Mouse (Mus musculus) midbrain, embryonic 15.5 days (tissue): ENCODE data around the gene Inca1. TPM values are rescaled to one million over a fixed set of nuclear protein-coding genes. Genes with fewer than 3 reads are reported as not detected.

Source experiments
- ATAC-seq: fragments of 200-750 bp; cut with Nextera tagmentation; replicated peaks from 2 replicates; pipeline ENCODE4 v1.8.0; 2017; ENCODE audit warnings: moderate TSS enrichment
- H3K27ac ChIP-seq: fragments of 300-500 bp; sonication (generic); 2 replicates; pipeline ENCODE4 v1.5.1; 2015; ENCODE audit warnings: mild to moderate bottlenecking, inconsistent platforms
- H3K27me3 ChIP-seq: fragments of 300-500 bp; sonication (generic); replicated peaks from 2 replicates; pipeline ENCODE4 v1.6.1; 2015; ENCODE audit warnings: inconsistent platforms
- H3K36me3 ChIP-seq: fragments of 300-500 bp; sonication (generic); replicated peaks from 2 replicates; pipeline ENCODE4 v1.6.1; 2015; ENCODE audit warnings: inconsistent platforms
- H3K4me1 ChIP-seq: fragments of 300-500 bp; sonication (generic); 2 replicates; pipeline ENCODE4 v1.6.1; 2015; ENCODE audit warnings: inconsistent platforms
- H3K4me2 ChIP-seq: fragments of 300-500 bp; sonication (generic); 2 replicates; pipeline ENCODE4 v1.6.1; 2015; ENCODE audit warnings: inconsistent platforms, mild to moderate bottlenecking, moderate library complexity
- H3K4me3 ChIP-seq: fragments of 300-500 bp; sonication (generic); 2 replicates; pipeline ENCODE4 v1.5.1; 2015; ENCODE audit warnings: mild to moderate bottlenecking, inconsistent platforms
- H3K9ac ChIP-seq: fragments of 300-500 bp; sonication (generic); 2 replicates; pipeline ENCODE4 v1.6.1; 2015; ENCODE audit warnings: mild to moderate bottlenecking, inconsistent platforms
- H3K9me3 ChIP-seq: fragments of 300-500 bp; sonication (generic); 2 replicates; pipeline ENCODE4 v1.6.1; 2016; ENCODE audit warnings: inconsistent platforms
- WGBS: fragments of 180-500 bp; shearing (Covaris S2); methylation state at CpG from one replicate; pipeline ENCODE4 v1.1.7; 2015; ENCODE audit warnings: mixed read lengths; 5-methylcytosine and 5-hydroxymethylcytosine counted together
- polyA plus RNA-seq: library from polyadenylated mRNA; unstranded; fragments of >200 nt; fragmentation: Nextera tagmentation; extraction: Ambion mirVana; gene quantifications from 2 replicates; pipeline ENCODE4 v1.2.1, GENCODE M21; 2015

Inca1 gene
- 1.0 and 1.7 TPM in 2 replicates for polyA plus RNA-seq

DNA sequence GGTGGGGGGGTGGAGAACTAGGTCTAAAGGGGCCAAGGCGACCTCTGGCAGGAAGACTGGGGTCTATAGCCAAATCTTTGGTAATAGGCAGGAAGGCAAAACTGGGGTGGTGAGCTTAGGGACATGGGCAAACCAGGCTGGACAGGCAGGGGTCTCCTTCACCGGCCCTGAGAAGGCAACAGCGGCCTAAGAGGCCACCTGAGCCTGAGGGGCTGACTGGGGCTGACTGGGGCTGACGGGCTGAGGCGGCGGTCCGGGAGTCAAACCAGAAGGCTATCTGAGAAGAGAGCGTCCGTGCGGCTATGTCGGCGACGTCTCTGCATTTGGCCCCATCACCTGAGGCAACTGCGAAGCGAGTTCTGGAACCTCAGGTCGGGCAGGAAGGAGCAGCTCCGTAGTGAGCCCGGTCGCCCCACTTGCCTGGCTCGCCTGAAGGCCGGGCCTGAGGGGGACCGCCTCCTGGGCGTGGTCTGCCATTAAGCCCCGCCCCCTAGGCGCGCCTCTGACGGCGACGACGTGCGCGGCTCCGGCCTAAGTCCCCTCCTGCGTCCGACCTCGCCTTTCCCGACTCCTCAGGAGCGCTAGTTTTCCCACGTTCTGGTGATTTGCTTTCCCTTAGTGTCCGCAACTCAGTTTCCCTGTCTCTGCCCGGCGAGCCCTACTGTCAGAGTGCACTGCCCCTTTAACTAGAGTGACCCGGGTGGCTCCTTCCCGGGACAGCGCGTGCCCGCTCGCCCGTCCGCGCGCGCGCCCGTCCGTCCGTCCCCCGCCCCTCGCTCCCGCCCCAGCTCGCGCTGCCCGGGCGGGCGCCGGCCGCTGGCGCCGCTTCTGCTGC, at the start of gene Inca1, which contains the start of gene Kif1c:
TSS of gene Inca1 (minus strand) at position 434 of the 835 bp plus-strand sequence.
TSS of gene Kif1c (plus strand) at position 827 of the 835 bp plus-strand sequence.
- Histone ChIP-seq H3K27me3 (no peaks in the 10 kb centered on the region), H3K4me2 (peak within 1 kb of the TSS; percentile 90), H3K9me3 (no peaks in the 10 kb centered on the region), H3K9ac (peak within 1 kb of the TSS; percentile 92), H3K27ac (peak within 1 kb of the TSS; percentile 92), H3K4me1 (peaks cover 24% of the 10 kb centered on the region), H3K4me3 (peak within 1 kb of the TSS; percentile 97), H3K36me3 (0 out of 2 replicates have a peak, but pooled peaks cover 3% of the 10 kb centered on the region)
- WGBS = 1% methylated on average over 64 of the region's 69 CpGs
- peak; percentile 95 for ATAC-seq

DNA sequence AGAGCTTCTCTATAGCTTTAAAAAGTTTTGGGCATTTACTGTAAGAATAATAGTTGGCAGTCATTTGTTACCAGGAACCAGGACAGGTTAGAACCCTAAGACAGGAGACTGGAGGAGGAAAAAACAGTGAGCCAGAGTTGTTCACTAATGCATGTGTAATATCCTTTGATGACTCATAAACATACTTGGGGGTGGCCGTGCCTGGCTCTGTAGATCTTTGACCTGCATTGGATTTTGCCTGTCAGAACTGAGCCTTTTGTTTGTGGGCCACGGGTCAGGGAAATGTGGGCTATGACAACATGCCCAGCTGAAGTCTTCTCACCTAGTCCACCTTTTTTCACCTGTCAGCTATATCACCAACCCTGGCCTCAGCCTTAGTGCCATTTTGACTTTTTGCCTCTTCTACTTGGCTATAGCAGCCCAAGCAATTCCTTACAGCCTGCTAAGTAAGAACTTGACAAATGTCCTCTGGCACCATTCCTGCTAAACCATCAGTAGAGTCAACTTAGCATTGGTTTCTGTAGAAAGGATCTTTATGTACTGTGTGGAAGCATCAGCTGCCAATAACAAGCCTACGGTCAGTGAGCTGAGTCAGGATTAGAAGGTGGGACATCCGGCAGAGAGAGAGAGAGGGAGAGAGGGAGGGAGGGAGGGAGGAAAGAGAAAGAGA, 48.1 kb upstream of the Inca1 start:
- no peaks in the 10 kb centered on the region for H3K36me3 ChIP-seq
- H3K27ac ChIP-seq = no peak overlapping the region
- H3K9me3 ChIP-seq = no peaks in the 10 kb centered on the region
- no peak overlapping the region for H3K4me3 ChIP-seq
- H3K4me2 ChIP-seq = no peak overlapping the region
- no peaks in the 10 kb centered on the region for H3K27me3 ChIP-seq
- 77% methylated on average over 4 of the region's 4 CpGs for WGBS
- H3K4me1 ChIP-seq = no peaks in the 10 kb centered on the region
- H3K9ac ChIP-seq = no peak overlapping the region
- no peak for ATAC-seq

DNA sequence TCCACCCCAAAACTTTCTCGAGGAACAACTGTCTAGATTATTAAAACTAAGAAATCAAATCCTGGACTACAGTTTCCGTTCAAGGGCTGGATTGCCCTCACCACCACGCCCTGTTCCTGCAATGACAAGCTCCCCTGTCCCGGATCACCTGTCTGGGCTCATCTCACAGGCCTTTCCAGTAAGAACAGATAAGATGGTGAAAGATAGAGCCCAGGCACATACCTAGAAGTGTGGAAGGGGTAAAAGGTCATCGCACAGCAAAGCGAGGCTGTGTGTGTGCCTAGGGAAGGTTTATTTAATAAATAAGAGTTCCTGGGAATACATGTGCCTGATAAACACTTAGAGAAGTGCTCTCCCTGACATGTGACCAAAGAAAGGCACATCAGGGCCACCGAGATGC, 45.7 kb upstream of the Inca1 start:
- H3K4me1 ChIP-seq = no peaks in the 10 kb centered on the region
- no peak overlapping the region for H3K4me2 ChIP-seq
- no peak overlapping the region for H3K4me3 ChIP-seq
- H3K27me3 ChIP-seq = no peaks in the 10 kb centered on the region
- no peaks in the 10 kb centered on the region for H3K9me3 ChIP-seq
- 87% methylated on average over 7 of the region's 7 CpGs for WGBS
- H3K27ac ChIP-seq = no peak overlapping the region
- no peak for ATAC-seq
- H3K36me3 ChIP-seq = no peaks in the 10 kb centered on the region
- no peak overlapping the region for H3K9ac ChIP-seq

DNA sequence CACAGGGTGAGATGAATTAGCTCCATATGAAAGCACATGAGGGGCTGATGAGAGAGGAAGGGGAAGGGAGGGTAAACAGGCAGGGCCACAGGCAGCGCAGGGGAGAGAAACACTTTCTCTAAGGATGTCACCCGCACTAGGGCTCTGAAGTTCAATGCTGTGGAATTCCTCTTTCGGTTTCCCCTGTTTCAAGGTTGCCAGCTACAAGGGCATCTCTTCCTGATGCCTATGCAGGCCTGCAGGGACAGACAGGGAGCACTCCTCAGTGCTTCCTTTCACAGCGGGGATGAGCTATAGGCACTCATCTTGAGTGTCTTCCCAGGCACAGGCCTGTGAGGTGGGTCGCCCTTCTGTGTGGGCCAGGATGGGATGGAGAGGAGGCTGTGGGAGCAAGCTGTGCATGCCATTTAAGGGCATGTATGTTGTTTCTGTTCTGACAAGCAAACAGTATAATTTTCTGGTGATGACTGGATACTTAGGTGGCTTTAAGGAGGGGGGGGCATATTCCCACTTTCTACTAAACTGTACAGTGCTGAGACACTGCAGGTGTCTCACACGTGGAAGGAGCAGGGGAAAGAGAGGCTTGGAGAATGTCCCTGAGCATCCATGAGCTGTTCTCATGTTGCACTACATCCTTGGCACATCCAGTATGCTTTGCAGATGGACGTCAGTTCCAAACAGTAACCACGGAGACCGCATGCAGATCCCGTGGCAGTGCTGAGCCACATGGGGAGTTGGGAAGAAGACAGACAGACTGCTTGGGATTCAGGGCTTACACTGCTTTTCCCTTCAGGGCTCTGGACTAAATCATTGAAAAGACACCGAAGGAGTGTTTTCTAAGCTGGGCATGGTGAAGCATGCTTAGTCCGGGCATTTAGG, 42.9 kb upstream of the Inca1 start:
- 74% methylated on average over 12 of the region's 12 CpGs for WGBS
- H3K4me1 ChIP-seq = no peaks in the 10 kb centered on the region
- H3K4me2 ChIP-seq = no peak overlapping the region
- no peaks in the 10 kb centered on the region for H3K9me3 ChIP-seq
- H3K9ac ChIP-seq = no peak overlapping the region
- H3K27me3 ChIP-seq = no peaks in the 10 kb centered on the region
- no peak overlapping the region for H3K4me3 ChIP-seq
- no peaks in the 10 kb centered on the region for H3K36me3 ChIP-seq
- H3K27ac ChIP-seq = no peak overlapping the region
- no peak for ATAC-seq

DNA sequence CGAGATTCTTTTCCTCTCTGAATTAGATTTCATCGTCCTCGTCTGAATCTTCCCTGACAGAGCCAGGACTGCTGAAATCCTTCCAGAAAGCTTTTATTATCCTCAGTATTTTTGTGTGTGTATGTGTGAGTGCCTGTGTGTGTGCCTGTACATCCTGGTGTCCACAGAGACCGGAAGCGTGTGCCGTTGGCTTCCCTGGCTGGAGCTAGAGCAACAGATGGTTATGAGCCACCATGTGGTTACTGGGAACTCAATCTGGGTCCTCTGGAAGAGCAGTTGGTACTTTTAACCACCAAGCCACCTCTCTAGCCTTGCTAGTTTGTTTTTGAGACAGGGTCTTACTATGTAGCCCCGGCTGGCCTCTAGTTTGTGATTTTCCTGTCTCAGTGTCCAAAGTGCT, 42.2 kb upstream of the Inca1 start:
- 91% methylated on average over 7 of the region's 7 CpGs for WGBS
- Histone ChIP-seq H3K9me3 (no peaks in the 10 kb centered on the region), H3K36me3 (no peaks in the 10 kb centered on the region), H3K27me3 (no peaks in the 10 kb centered on the region), H3K9ac (no peak overlapping the region), H3K27ac (no peak overlapping the region), H3K4me3 (no peak overlapping the region), H3K4me1 (no peaks in the 10 kb centered on the region), H3K4me2 (no peak overlapping the region)
- no peak for ATAC-seq

DNA sequence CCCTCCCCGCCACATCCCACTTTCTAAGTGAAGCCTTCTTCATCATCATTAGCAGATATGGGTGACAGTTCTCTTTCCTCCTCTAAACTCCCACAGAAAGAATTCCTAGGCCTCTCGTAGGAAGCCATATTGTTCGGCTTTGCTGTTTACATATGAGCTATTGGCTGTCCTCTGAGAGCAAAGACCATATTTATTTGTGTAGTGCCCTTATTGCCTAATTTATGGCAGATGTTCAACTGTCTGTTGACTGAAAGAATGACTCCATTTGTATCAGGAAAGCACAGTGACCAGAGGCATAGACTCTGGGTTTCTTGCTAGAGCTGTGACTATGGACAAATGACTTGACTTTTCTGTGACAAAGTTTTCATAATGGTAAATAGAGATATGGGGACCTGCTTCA, 41.6 kb upstream of the Inca1 start:
- H3K27me3 ChIP-seq = no peaks in the 10 kb centered on the region
- no peaks in the 10 kb centered on the region for H3K4me1 ChIP-seq
- 91% methylated on average over 3 of the region's 3 CpGs for WGBS
- ATAC-seq = no peak
- no peak overlapping the region for H3K27ac ChIP-seq
- H3K36me3 ChIP-seq = no peaks in the 10 kb centered on the region
- no peak overlapping the region for H3K4me2 ChIP-seq
- H3K9ac ChIP-seq = no peak overlapping the region
- H3K9me3 ChIP-seq = no peaks in the 10 kb centered on the region
- no peak overlapping the region for H3K4me3 ChIP-seq

DNA sequence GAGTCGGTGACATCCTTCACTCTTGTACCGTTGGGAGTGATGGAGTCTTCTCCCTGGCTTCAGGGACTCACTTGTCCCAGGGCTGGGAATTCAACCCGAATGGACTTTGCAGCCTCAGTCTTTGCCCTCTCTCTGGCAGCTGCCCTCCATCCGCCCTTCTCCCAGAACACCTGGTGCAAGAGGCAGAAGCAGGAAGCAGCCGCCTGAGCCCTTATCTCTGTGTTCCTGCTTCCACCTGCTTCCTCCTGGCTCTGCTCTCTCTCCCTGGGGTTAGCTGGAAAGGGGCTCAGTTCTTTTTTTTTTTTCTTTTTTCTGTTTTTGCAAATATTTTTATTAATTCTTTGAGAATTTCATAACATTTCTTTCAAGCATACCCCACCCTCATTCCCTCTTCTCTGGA, 37.8 kb upstream of the Inca1 start:
- H3K9ac ChIP-seq = no peak overlapping the region
- no peak overlapping the region for H3K4me2 ChIP-seq
- no peak overlapping the region for H3K27ac ChIP-seq
- H3K9me3 ChIP-seq = no peaks in the 10 kb centered on the region
- no peak for ATAC-seq
- H3K27me3 ChIP-seq = no peaks in the 10 kb centered on the region
- no peaks in the 10 kb centered on the region for H3K36me3 ChIP-seq
- H3K4me1 ChIP-seq = no peaks in the 10 kb centered on the region
- no peak overlapping the region for H3K4me3 ChIP-seq
- WGBS = 76% methylated on average over 5 of the region's 5 CpGs

DNA sequence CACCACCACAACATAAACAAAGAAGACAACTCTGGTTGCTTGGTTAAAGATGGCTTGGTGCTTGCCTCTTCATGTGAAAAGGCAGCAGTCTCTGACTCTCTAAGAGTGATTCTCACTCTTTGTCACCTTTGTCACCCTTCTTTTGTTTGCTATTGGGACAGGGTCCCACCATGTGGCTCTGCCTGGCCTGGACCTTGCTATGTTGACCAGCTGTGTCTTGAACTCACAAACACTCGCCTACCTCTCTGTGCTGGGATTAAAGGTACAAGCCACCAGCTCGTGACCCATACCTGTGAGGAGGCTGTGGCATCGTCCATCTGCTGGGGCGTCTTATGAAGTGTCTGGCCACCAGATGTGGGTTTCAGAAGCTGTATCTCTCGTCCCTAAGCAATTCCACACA, 33.3 kb upstream of the Inca1 start:
- Histone ChIP-seq H3K9ac (no peak overlapping the region), H3K9me3 (no peaks in the 10 kb centered on the region), H3K4me1 (no peaks in the 10 kb centered on the region), H3K27ac (no peak overlapping the region), H3K36me3 (peaks cover 8% of the 10 kb centered on the region; the same call in 1 of the 2 replicates), H3K27me3 (no peaks in the 10 kb centered on the region), H3K4me2 (no peak overlapping the region), H3K4me3 (no peak overlapping the region)
- WGBS = 76% methylated on average over 5 of the region's 5 CpGs
- ATAC-seq = no peak

DNA sequence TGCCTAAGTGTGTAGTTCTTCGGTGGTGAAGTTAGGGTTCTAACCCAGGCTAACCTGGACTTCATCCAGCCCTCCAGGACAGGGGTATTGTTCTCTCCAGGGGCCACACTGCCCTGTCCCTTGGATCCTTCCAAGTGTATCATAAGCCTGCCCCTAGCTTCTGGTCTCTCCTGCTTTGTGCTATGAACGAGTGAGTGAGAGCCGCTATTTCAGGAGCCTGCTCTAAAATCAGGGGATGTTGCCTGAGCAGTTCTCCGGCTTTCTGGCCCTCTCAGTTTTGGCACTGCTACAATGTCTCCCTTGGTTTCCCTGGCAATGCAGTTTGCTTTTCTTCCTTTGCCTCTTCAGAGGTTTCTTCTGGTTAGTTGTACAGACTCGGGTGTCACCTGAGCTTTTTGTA, 31.2 kb upstream of the Inca1 start:
- Histone ChIP-seq H3K27ac (peak overlapping the region; percentile 20; the same call in 1 of the 2 replicates), H3K9me3 (no peaks in the 10 kb centered on the region), H3K36me3 (peaks cover 25% of the 10 kb centered on the region), H3K4me3 (no peak overlapping the region), H3K4me2 (no peak overlapping the region), H3K9ac (no peak overlapping the region), H3K4me1 (no peaks in the 10 kb centered on the region), H3K27me3 (no peaks in the 10 kb centered on the region)
- 54% methylated on average over 5 of the region's 5 CpGs for WGBS
- ATAC-seq = no peak

DNA sequence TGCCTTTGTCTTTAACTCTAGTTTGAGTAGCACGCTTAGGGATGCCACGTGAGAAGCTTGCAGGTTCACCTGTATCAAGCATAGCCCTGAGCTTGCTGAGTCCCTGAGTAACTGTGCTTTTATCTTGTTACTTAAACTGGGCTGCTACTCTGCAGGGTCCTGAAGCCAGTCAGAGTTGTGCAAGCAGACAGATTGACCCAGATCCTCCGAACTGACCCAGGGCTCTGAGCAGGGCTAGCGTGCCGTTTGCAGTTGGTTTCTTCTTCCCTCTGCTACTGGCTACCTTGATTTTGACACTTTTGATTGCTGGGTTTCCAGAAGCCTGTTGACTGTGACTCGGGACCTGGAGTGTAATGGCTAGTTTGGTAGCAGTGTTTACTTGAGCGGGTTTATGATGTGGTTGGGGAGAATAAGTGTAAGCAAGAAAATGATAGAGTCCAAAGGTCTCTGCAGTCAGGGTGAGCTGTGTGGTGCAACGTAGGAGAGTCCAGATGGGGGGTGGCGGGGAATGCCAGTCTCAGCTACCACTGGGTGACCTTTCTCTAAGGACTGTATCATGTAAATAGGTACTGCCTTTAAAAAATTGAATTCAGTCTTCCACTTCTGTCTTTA, 30.6 kb upstream of the Inca1 start:
- Histone ChIP-seq H3K36me3 (peaks cover 32% of the 10 kb centered on the region), H3K27ac (0 out of 2 replicates have a peak overlapping the region, but pooled peaks have one; percentile 20), H3K9ac (no peak overlapping the region), H3K4me1 (no peaks in the 10 kb centered on the region), H3K4me3 (no peak overlapping the region), H3K27me3 (no peaks in the 10 kb centered on the region), H3K4me2 (no peak overlapping the region), H3K9me3 (no peaks in the 10 kb centered on the region)
- WGBS = 87% methylated on average over 9 of the region's 9 CpGs
- ATAC-seq = no peak

DNA sequence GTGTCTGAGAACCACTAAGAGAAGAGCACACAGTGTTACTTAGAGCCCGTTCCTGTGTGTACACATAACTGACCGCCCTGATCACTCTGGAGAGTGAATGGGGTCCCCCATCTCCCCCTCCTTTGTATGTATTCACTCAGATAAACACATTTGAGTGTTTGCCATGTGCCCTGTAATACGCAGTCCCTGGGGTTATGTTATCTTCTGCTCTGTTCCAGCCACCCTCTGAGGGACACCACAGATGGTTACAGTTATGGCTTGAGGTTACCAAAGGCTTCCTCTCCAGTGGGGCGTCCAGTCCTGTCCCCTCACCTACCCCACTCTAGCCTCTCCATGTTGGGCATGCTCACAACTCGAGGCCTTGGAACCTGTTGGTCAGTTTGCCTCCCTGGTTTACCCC, 27.4 kb upstream of the Inca1 start:
- Histone ChIP-seq H3K9me3 (no peaks in the 10 kb centered on the region), H3K4me2 (no peak overlapping the region), H3K27ac (no peak overlapping the region), H3K9ac (no peak overlapping the region), H3K36me3 (peaks cover 52% of the 10 kb centered on the region), H3K27me3 (no peaks in the 10 kb centered on the region), H3K4me3 (no peak overlapping the region), H3K4me1 (no peaks in the 10 kb centered on the region)
- no peak for ATAC-seq
- WGBS = 90% methylated on average over 5 of the region's 5 CpGs

DNA sequence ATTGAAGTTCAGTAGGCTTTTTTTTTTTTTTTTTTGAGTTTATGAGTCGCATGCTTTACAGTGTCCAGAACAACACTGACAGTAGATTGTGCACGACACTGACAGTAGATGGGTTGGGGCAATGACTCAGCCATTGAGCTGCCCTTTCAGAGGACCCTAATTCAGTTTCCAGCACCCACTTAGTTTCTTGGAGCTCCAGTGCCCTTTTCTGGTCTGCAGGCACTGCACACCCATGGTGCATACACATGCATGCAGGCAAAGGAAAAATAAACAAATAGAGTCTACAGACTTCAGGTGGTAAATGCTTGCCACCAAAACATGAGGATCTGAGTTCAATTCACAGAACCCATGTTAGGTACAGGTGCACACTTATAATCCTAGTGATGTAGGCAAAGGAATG, 26.6 kb upstream of the Inca1 start:
- Histone ChIP-seq H3K4me3 (no peak overlapping the region), H3K4me2 (no peak overlapping the region), H3K9me3 (no peaks in the 10 kb centered on the region), H3K9ac (no peak overlapping the region), H3K27ac (no peak overlapping the region), H3K36me3 (peaks cover 56% of the 10 kb centered on the region), H3K27me3 (no peaks in the 10 kb centered on the region), H3K4me1 (no peaks in the 10 kb centered on the region)
- ATAC-seq = no peak
- 94% methylated on average over 2 of the region's 2 CpGs for WGBS
